Comparison of ENCODE assay signal across 9 mouse cellular contexts in the genomic region with DNA sequence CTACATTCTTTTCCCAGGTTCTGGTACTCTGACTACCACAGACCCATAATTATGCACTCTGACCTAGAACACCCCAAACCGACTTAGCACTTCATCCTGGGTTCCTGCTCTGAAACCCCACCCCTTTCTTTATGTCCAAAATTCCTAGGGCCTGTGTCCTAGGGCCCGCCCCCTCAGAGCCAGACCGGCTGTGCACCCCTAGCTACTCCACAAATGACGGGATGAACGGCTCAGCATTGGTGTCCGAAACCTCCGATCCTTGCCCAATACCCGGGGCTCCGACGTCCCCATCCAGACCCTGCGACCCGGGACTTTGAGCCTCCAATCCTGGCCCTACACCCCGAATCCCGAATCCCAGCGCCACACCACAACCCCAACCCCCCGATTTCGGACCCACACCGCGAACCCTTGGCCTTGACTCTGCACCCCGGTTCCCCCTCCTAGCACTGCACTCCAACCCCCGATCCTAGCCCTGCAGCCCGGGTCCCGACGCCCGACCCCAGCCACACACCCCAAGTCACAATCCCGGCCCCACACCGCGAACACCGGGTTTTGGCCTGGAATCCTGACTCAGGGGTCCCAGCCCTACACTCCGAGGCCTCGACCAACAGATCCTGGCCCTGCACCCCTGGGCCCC. TPM values are rescaled to one million over a fixed set of nuclear protein-coding genes. Genes with fewer than 3 reads are reported as not detected.
DNase-seq lines count a peak whose midpoint lies in the region; ATAC-seq and TF ChIP-seq lines count a peak whose summit lies in the region.
"Had no signal": no experiment of that assay in that cellular context is flagged by ENCODE, and none has a peak within 500 bp of the region (broad histone marks: within the 10 kb centered on the region; RNA-seq: fewer than 3 reads in every experiment).

No protein-coding gene starts in this region.

- H3K27me3 ChIP-seq in ES-Bruce4 (ENCODE audit: control insufficient read depth, insufficient read depth, low read length, poor library complexity, severe bottlenecking): no peaks in the 10 kb centered on the region
- H3K27me3 ChIP-seq in erythroblast, embryonic 14.5 days (ENCODE audit: control insufficient read depth): no peaks in the 10 kb centered on the region
- H3K27me3 ChIP-seq in midbrain, embryonic 14.5 days (ENCODE audit: control insufficient read depth, insufficient read depth, low read length): no peaks in the 10 kb centered on the region
- H3K27me3 ChIP-seq: Patski had no signal

- H3K4me2 ChIP-seq in midbrain, embryonic 14.5 days (ENCODE audit: low read length): peak overlapping the region; percentile 91

- TF ChIP-seq EP300 in ES-Bruce4 (IDR thresholded peaks at IDR 0.05; ENCODE audit: insufficient read depth, low read depth, low read length): no peak

- peaks cover 6% of the 10 kb centered on the region for H3K4me1 ChIP-seq in ES-Bruce4 (ENCODE audit: control insufficient read depth, insufficient read depth, low read length)
- H3K4me1 ChIP-seq in erythroblast, embryonic 14.5 days (ENCODE audit: control insufficient read depth): peaks cover 33% of the 10 kb centered on the region
- H3K4me1 ChIP-seq in midbrain, embryonic 14.5 days (ENCODE audit: control insufficient read depth, insufficient read depth, low read length): peaks cover 14% of the 10 kb centered on the region; the same call in 1 of the 2 replicates

- 1% methylated on average over 31 of the region's 31 CpGs for WGBS in midbrain, embryonic 14.5 days

- H3K36me3 ChIP-seq in ES-Bruce4 (ENCODE audit: control insufficient read depth, insufficient read depth, low read length, poor library complexity, severe bottlenecking): 0 out of 2 replicates have a peak, but pooled peaks cover 2% of the 10 kb centered on the region
- peaks cover 12% of the 10 kb centered on the region for H3K36me3 ChIP-seq in erythroblast, embryonic 14.5 days (ENCODE audit: control insufficient read depth)
- H3K36me3 ChIP-seq in midbrain, embryonic 14.5 days (ENCODE audit: control insufficient read depth, insufficient read depth, low read length): peaks cover 8% of the 10 kb centered on the region

- H3K9me3 ChIP-seq in ES-Bruce4 (replicated peaks; ENCODE audit: control insufficient read depth, insufficient read depth, low read length, poor library complexity, severe bottlenecking): no peaks in the 10 kb centered on the region
- no peaks in the 10 kb centered on the region for H3K9me3 ChIP-seq in erythroblast, embryonic 14.5 days (ENCODE audit: control insufficient read depth, low read length)
- no peaks in the 10 kb centered on the region for H3K9me3 ChIP-seq in midbrain, embryonic 14.5 days (ENCODE audit: control insufficient read depth, low read length)

- H3K4me3 ChIP-seq in ES-Bruce4 (ENCODE audit: low read depth, low read length): peak overlapping the region; percentile 84
- peak overlapping the region; percentile 94 for H3K4me3 ChIP-seq in erythroblast, embryonic 14.5 days (replicated peaks)
- peak overlapping the region; percentile 89 for H3K4me3 ChIP-seq in midbrain, embryonic 14.5 days (replicated peaks; ENCODE audit: low read depth, low read length)

- TF ChIP-seq CTCF in ES-Bruce4 (IDR thresholded peaks at IDR 0.05; ENCODE audit: low read depth, low read length): no peak

- no peak for TF ChIP-seq POLR2A in ES-Bruce4 (IDR thresholded peaks at IDR 0.05; ENCODE audit: insufficient read depth, low read length)

- no peak overlapping the region for H3K27ac ChIP-seq in ES-Bruce4 (ENCODE audit: insufficient read depth, low read length)
- peak overlapping the region; percentile 79 for H3K27ac ChIP-seq in midbrain, embryonic 14.5 days (replicated peaks; ENCODE audit: low read depth, low read length)

- ATAC-seq in midbrain, embryonic 14.5 days (ENCODE audit: low FRiP score, low TSS enrichment): peak; percentile 35

- H3K9ac ChIP-seq in ES-Bruce4 (ENCODE audit: low read depth, poor library complexity, severe bottlenecking): peak overlapping the region; percentile 85
- H3K9ac ChIP-seq in midbrain, embryonic 14.5 days (replicated peaks; ENCODE audit: low read length): peak overlapping the region; percentile 95

- DNase-seq in embryo, embryonic 10 days (ENCODE audit: low spot score): peak; percentile 40
- no peak for DNase-seq in embryo, embryonic 9.5 days (ENCODE audit: extremely low spot score)
- DNase-seq in kidney, postnatal 10 days: peak; percentile 36
- no peak for DNase-seq in midbrain, embryonic 14.5 days
- DNase-seq in urinary bladder, postnatal 14 days (ENCODE audit: low spot score): no peak
- DNase-seq in cerebellum, postnatal 4 days (ENCODE audit: low spot score in 2 of 2): no peak

RNA-seq across cellular contexts. Expression of a gene that starts 0.8 kb away (rescaled TPM):
- polyA plus RNA-seq in ES-Bruce4 (2011; ENCODE audit: insufficient read depth, insufficient read length, low read depth, missing spikeins): 162 and 185 TPM in 2 replicates
- polyA plus RNA-seq in erythroblast, embryonic 14.5 days (2012): 4.9 and 11.7 TPM in 2 replicates
- 136 and 177 TPM in 2 replicates for polyA plus RNA-seq in midbrain, embryonic 14.5 days (2014; fragmentation: Nextera tagmentation; extraction: Ambion mirVana)

Comparison
In these comparisons a context has a peak if more than half of its experiments do, and no peak if none do; other contexts are left out.
1. DNase-seq: peak in embryo, embryonic 10 days (single experiment) and kidney, postnatal 10 days (single experiment); none in embryo, embryonic 9.5 days (single experiment), midbrain, embryonic 14.5 days (single experiment), urinary bladder, postnatal 14 days (single experiment) and cerebellum, postnatal 4 days (0 of 2).
2. RNA of a gene that starts 0.8 kb away (polyA plus RNA-seq): 136 to 177 TPM in midbrain, embryonic 14.5 days and 162 to 185 TPM in ES-Bruce4; 4.9 to 11.7 TPM in erythroblast, embryonic 14.5 days; every median in the first group is over 10 times any median in the second.
3. Peak in every context shown above with its lines, with median percentiles within 50 percentile points of each other: H3K4me3 ChIP-seq.